Mouse (Mus musculus) hindbrain, embryonic 11.5 days (tissue): ENCODE results near the gene Krt13. TPM values are rescaled to one million over a fixed set of nuclear protein-coding genes. Genes with fewer than 3 reads are reported as not detected.

Source experiments
- ATAC-seq: fragments of 200-750 bp; cut with Nextera tagmentation; 2 replicates; pipeline ENCODE4 v1.8.0; 2017; ENCODE audit warnings: mild to moderate bottlenecking, moderate TSS enrichment, moderate library complexity; ENCODE audit not compliant: low FRiP score
- DNase-seq: peaks from one replicate; pipeline ENCODE4 v3.0.0-alpha.2; 2015; ENCODE audit warnings: low spot score
- H3K27ac ChIP-seq: fragments of 300-500 bp; sonication (generic); 2 replicates; pipeline ENCODE4 v1.5.1; 2014; ENCODE audit warnings: mild to moderate bottlenecking, low read depth, low read length
- H3K27me3 ChIP-seq: fragments of 300-500 bp; sonication (generic); 2 replicates; pipeline ENCODE4 v1.6.1; 2014; ENCODE audit warnings: mild to moderate bottlenecking, low read length, moderate library complexity, mixed read lengths; ENCODE audit not compliant: control insufficient read depth, insufficient read depth
- H3K36me3 ChIP-seq: fragments of 300-500 bp; sonication (generic); 2 replicates; pipeline ENCODE4 v1.6.1; 2014; ENCODE audit warnings: mild to moderate bottlenecking, low read length, moderate library complexity, mixed read lengths; ENCODE audit not compliant: control insufficient read depth, insufficient read depth
- H3K4me1 ChIP-seq: fragments of 300-500 bp; sonication (generic); replicated peaks from 2 replicates; pipeline ENCODE4 v1.6.1; 2014; ENCODE audit warnings: low read length, mixed read lengths; ENCODE audit not compliant: control insufficient read depth, insufficient read depth
- H3K4me2 ChIP-seq: fragments of 300-500 bp; sonication (generic); replicated peaks from 2 replicates; pipeline ENCODE4 v1.6.1; 2014; ENCODE audit warnings: mild to moderate bottlenecking, low read depth, low read length
- H3K4me3 ChIP-seq: fragments of 300-500 bp; sonication (generic); 2 replicates; pipeline ENCODE4 v1.5.1; 2014; ENCODE audit warnings: low read depth, low read length
- H3K9ac ChIP-seq: fragments of 300-500 bp; sonication (generic); 2 replicates; pipeline ENCODE4 v1.6.1; 2014; ENCODE audit warnings: low read depth, low read length
- H3K9me3 ChIP-seq: fragments of 300-500 bp; sonication (generic); 2 replicates; pipeline ENCODE4 v1.6.1; 2016; ENCODE audit warnings: low read length; ENCODE audit not compliant: control insufficient read depth
- WGBS: fragments of 180-500 bp; shearing (Covaris S2); extraction: QIAGEN DNeasy Blood & Tissue Kit; methylation state at CpG from one replicate; pipeline ENCODE4 v1.1.7; 2014; 5-methylcytosine and 5-hydroxymethylcytosine counted together
- polyA plus RNA-seq: library from polyadenylated mRNA; unstranded; fragments of >200 nt; fragmentation: Nextera tagmentation; extraction: Ambion mirVana; gene quantifications from 2 replicates; pipeline ENCODE4 v1.2.1, GENCODE M21; 2014

Krt13 gene
- polyA plus RNA-seq, 1 experiment from 2014 or later, result not detected

DNA sequence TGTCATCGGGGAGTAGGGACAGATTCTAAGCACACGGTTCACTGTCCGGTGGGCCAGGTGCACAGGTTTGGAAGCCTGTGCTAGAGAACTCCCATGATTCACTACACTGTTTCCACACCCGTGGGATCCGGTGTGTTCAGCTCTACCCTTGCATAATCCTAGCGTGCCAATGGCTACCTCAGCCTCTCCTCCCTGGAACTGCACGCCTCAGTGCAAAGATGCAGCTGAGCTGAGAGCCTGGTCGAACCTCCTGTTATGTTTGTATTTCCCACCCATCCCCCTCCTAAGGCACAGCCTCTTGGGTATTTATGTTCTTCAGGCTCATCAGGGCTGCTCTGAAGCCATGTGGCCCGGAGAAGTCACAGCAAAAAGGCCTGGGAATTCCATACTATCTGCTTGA, 23.5 kb downstream of the Krt13 start:
- ATAC-seq (no peak), DNase-seq (no peak)
- H3K27ac ChIP-seq, result no peak overlapping the region
- H3K27me3 ChIP-seq, result no peaks in the 10 kb centered on the region
- H3K9ac ChIP-seq, result no peak overlapping the region
- 73% methylated on average over 9 of the region's 9 CpGs for WGBS
- H3K4me1 ChIP-seq, result no peaks in the 10 kb centered on the region
- H3K36me3 ChIP-seq, result no peaks in the 10 kb centered on the region
- no peak overlapping the region for H3K4me2 ChIP-seq
- no peaks in the 10 kb centered on the region for H3K9me3 ChIP-seq
- H3K4me3 ChIP-seq, result no peak overlapping the region

- Histone ChIP-seq H3K9ac (no peak within 1 kb of the TSS), H3K27ac (no peak within 1 kb of the TSS), H3K9me3 (no peaks in the 10 kb centered on the region), H3K27me3 (no peaks in the 10 kb centered on the region), H3K4me1 (no peaks in the 10 kb centered on the region), H3K4me3 (no peak within 1 kb of the TSS), H3K4me2 (no peak within 1 kb of the TSS), H3K36me3 (no peaks in the 10 kb centered on the region)
- ATAC-seq (no peak), DNase-seq (no peak)
- WGBS, result 89% methylated on average over 9 of the region's 9 CpGs
Observed at GRCm38 (mm10) chr11:100096141-100096540, 25.2 kb downstream of the Krt13 start, which contains the start of gene Krt35. TSS of gene Krt35 (minus strand) at chr11:100096241.

DNA sequence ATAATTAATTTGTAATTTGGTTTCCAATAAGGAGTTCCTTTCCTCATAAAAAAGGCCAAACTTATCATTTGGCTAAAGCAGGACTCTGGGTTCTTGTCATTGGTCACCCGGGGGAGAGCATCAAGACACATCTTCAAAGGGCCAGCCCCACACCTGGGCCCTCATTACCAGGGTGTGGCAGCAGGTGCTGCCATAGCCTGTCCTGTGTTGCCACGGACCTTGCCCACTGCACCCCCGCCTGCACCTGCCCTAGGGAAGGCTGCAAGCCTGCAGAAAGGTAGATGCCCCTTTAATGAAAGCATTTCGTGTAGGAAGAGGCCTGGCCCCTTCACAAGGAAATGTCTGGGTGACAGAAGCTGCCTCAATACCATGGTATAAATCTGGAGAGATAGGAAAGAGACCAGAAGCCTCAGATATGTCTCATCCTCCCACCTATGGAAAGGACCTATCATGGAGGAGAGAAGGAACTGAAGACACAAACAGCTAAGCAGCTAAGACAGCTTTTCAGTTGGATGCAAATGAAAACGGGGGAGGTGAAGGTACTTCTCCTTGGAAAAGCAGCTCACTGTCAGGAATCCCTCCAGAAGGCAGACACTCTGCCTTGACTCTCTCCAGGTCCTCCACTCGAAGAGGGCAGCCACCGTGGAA, 32.9 kb downstream of the Krt13 start:
- H3K4me1 ChIP-seq, result no peaks in the 10 kb centered on the region
- no peak overlapping the region for H3K4me2 ChIP-seq
- no peaks in the 10 kb centered on the region for H3K36me3 ChIP-seq
- H3K27ac ChIP-seq, result no peak overlapping the region
- H3K9ac ChIP-seq, result no peak overlapping the region
- H3K4me3 ChIP-seq, result no peak overlapping the region
- WGBS, result 63% methylated on average over 7 of the region's 7 CpGs
- ATAC-seq, result no peak
- H3K27me3 ChIP-seq, result no peaks in the 10 kb centered on the region
- DNase-seq, result no peak
- no peaks in the 10 kb centered on the region for H3K9me3 ChIP-seq

DNA sequence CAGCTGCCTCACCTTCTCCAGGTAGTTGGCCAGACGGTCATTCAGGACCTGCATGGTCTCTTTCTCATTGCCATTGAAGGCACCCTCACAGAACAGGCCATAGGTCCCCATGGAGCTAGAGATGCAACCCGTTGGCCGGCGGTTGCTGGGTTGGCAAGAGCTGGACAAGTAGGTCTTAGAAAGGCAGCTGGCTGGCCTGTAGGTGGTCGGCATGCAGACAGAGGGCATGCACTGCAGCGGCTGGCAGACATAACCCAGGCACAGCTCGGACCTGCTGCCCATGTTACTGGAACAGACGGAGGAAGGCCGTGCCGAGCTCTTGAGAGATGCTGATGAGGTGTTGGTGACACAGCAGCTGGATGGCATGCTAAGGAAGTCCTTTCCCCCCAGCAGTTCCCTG, 33.5 kb downstream of the Krt13 start, which contains the start of gene Krt32:
TSS of gene Krt32 (minus strand) at position 366 of the 400 bp plus-strand sequence.
- Histone ChIP-seq H3K27ac (no peak within 1 kb of the TSS), H3K4me1 (no peaks in the 10 kb centered on the region), H3K4me2 (no peak within 1 kb of the TSS), H3K9me3 (no peaks in the 10 kb centered on the region), H3K36me3 (no peaks in the 10 kb centered on the region), H3K9ac (no peak within 1 kb of the TSS), H3K27me3 (no peaks in the 10 kb centered on the region), H3K4me3 (no peak within 1 kb of the TSS)
- WGBS, result 96% methylated on average over 10 of the region's 10 CpGs
- no peak for DNase-seq
- no peak for ATAC-seq

- DNase-seq (no peak), ATAC-seq (no peak)
- Histone ChIP-seq H3K9ac (no peak overlapping the region), H3K36me3 (no peaks in the 10 kb centered on the region), H3K4me3 (no peak overlapping the region), H3K27me3 (no peaks in the 10 kb centered on the region), H3K4me1 (no peaks in the 10 kb centered on the region), H3K4me2 (no peak overlapping the region), H3K9me3 (no peaks in the 10 kb centered on the region), H3K27ac (no peak overlapping the region)
- 70% methylated on average over 1 of the region's 1 CpGs for WGBS
Observed at GRCm38 (mm10) chr11:100073873-100074272, 47.5 kb downstream of the Krt13 start.

Other genes starting within 250 kb of the Krt13 start
- gene Krtap9-1, start 248.2 kb downstream of the Krt13 start, polyA plus RNA-seq, result not detected in 2 replicates
- gene Gm11567, start 242.4 kb downstream of the Krt13 start, polyA plus RNA-seq, result not detected in 2 replicates
- not detected in 2 replicates for gene Krtap31-1, start 213.6 kb downstream of the Krt13 start, polyA plus RNA-seq
- gene Gm11565, start 206.8 kb downstream of the Krt13 start, polyA plus RNA-seq, result not detected in 2 replicates
- not detected in 2 replicates for gene Krtap31-2, start 185.3 kb downstream of the Krt13 start, polyA plus RNA-seq
- gene Krtap9-5, start 173.1 kb downstream of the Krt13 start, polyA plus RNA-seq, result not detected in 2 replicates
- gene Krtap29-1, start 142.5 kb downstream of the Krt13 start, polyA plus RNA-seq, result not detected in 2 replicates
- gene Krtap16-1, start 135.0 kb downstream of the Krt13 start, polyA plus RNA-seq, result not detected in 2 replicates
- gene Krtap17-1, start 127.6 kb downstream of the Krt13 start, polyA plus RNA-seq, result 0.23 TPM in 1 of 2 replicates, not detected in the other
- gene Krt33a, start 105.4 kb downstream of the Krt13 start, polyA plus RNA-seq, result not detected in 2 replicates
- not detected in 2 replicates for gene Krt33b, start 91.7 kb downstream of the Krt13 start, polyA plus RNA-seq
- gene Krt34, start 80.0 kb downstream of the Krt13 start, polyA plus RNA-seq, result not detected in 2 replicates
- gene Krt31, start 71.0 kb downstream of the Krt13 start, polyA plus RNA-seq, result not detected in 2 replicates
- not detected in 2 replicates for gene Krt32, start 33.3 kb downstream of the Krt13 start, polyA plus RNA-seq
- not detected in 2 replicates for gene Krt35, start 25.3 kb downstream of the Krt13 start, polyA plus RNA-seq
- not detected in 2 replicates for gene Krt36, start 15.9 kb downstream of the Krt13 start, polyA plus RNA-seq
- gene Krt15, start 14.4 kb upstream of the Krt13 start, polyA plus RNA-seq, result 1.3 and 2.4 TPM in 2 replicates
- gene Krt19, start 27.1 kb upstream of the Krt13 start, polyA plus RNA-seq, result 4.8 and 5.1 TPM in 2 replicates
- not detected in 2 replicates for gene Krt9, start 71.7 kb upstream of the Krt13 start, polyA plus RNA-seq
- gene Krt14, start 86.0 kb upstream of the Krt13 start, polyA plus RNA-seq, result 2.4 and 3.9 TPM in 2 replicates
- gene Krt16, start 127.3 kb upstream of the Krt13 start, polyA plus RNA-seq, result not detected in 2 replicates
- 0.22 and 0.25 TPM in 2 replicates for gene Krt17, start 139.5 kb upstream of the Krt13 start, polyA plus RNA-seq
- gene Krt42, start 148.3 kb upstream of the Krt13 start, polyA plus RNA-seq, result not detected in 2 replicates
- gene Eif1, start 198.3 kb upstream of the Krt13 start, polyA plus RNA-seq, result 1,709 and 1,853 TPM in 2 replicates
- gene Gast, start 212.8 kb upstream of the Krt13 start, polyA plus RNA-seq, result 1.1 TPM in 1 of 2 replicates, not detected in the other
- gene Hap1, start 234.6 kb upstream of the Krt13 start, polyA plus RNA-seq, result 12.0 and 12.8 TPM in 2 replicates